Mouse (Mus musculus) brain, embryonic 14.5 days (tissue): ENCODE data around the gene Sulf2.

Experiments
- CTCF ChIP-seq: fragments of 200-500 bp; IDR thresholded peaks from 2 replicates; pipeline ENCODE4 v1.5.1; 2012; ENCODE audit warnings: inconsistent platforms, mild to moderate bottlenecking, moderate library complexity, borderline replicate concordance; ENCODE audit not compliant: insufficient read depth, insufficient read length; ENCODE audit errors: extremely low read depth
- POLR2A ChIP-seq: fragments of 200-500 bp; IDR thresholded peaks from 2 replicates; pipeline ENCODE4 v1.6.1; 2012; ENCODE audit warnings: mild to moderate bottlenecking, inconsistent platforms, borderline replicate concordance; ENCODE audit not compliant: poor library complexity, insufficient read depth, insufficient read length, severe bottlenecking; ENCODE audit errors: extremely low read depth

- TF ChIP-seq POLR2A: no peak
- TF ChIP-seq CTCF: peak; percentile 83
Observed at GRCm38 (mm10) chr2:166155454-166155815, at the start of gene Sulf2.
